Mouse (Mus musculus) adrenal gland, postnatal 36 days (tissue): ENCODE results near the gene Brd4. TPM values are rescaled to one million over a fixed set of nuclear protein-coding genes. Genes with fewer than 3 reads are reported as not detected.

Experiments used
- DNase-seq, 2 experiments: peaks; one replicate each; pipeline ENCODE4 v3.0.0; 2021; ENCODE audit warnings: mixed read lengths in 1 of 2
- total RNA-seq, 2 experiments: library from RNA; stranded (reverse); gene quantifications; 2 replicates each; pipeline ENCODE4 v1.2.3; 2021

The Brd4 gene
- total RNA-seq, 2 experiments from 2014 or later: 90.3 to 112 TPM

- DNase-seq: no peak
These were observed 114.8 kb downstream of the Brd4 start for GRCm38 (mm10) chr17:32169518-32170225.

- peak; percentile 45 to 73 for DNase-seq
These were observed 117.8 kb downstream of the Brd4 start, which contains the start of gene Notch3 for GRCm38 (mm10) chr17:32166687-32167086. TSS of gene Notch3 (minus strand) at chr17:32166852.

- peak; percentile 30 to 47 for DNase-seq
These were observed 118.5 kb downstream of the Brd4 start for GRCm38 (mm10) chr17:32165803-32166595.

- no peak for DNase-seq
These were observed 119.2 kb downstream of the Brd4 start for GRCm38 (mm10) chr17:32165266-32165802.

DNA sequence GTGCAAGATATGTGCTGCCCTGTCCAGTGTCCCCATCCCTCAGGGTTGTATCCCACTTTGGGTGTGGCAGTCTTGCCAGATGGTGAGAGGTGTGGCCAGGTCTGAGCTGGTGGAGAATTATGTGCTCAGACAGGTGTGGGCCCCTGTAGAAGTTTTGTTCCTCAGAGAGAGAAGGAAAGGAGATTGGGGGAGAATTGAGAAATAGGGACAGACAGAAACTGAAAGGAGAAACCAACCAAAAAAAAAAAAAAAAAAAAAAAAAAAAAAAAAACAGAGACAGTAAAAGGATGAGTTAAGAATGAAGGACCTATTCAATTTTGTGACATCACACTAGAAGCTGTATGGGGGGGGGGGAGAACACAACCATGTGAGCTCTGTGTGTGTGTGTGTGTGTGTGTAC lies 119.7 kb downstream of the Brd4 start:
- DNase-seq: no peak

- DNase-seq: no peak
These were observed 120.4 kb downstream of the Brd4 start for GRCm38 (mm10) chr17:32163910-32164650.

DNA sequence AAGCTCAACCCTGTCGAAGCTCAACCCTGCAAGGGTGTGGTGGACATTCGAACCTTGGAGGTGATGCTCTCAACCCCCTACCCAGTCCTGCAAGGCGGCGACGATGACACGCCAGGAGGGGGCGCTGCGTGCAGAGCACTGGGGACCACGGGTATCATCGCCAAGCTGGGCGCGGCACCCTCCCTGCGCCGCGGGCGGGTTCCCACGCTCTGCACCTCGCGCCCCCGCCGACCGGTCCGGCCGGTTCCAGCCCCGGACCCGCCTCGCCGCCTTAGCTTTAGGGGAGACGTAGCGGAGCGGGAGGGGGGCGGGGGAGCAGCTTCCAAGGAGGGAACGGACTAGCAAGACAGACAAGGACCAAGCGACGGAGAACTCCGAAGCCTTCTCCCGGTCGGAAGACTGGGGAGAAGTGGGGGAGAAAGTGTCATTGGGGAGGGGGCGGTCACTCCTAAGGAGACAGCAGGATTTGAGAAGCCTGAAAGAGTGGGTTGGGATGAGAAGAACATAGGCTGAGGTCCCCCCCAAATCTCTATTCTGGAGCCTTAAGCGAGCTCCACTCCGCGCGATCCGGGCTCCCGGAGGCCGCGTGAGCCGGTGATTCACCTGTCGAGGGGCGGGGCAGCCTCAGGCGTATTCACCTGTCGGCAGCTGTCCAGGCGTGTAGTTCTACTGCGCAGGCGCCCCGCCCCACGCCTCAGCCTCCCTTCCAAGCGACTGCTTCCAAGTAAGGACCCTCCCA lies 122.2 kb downstream of the Brd4 start:
- DNase-seq: peak; percentile 63 to 77

DNA sequence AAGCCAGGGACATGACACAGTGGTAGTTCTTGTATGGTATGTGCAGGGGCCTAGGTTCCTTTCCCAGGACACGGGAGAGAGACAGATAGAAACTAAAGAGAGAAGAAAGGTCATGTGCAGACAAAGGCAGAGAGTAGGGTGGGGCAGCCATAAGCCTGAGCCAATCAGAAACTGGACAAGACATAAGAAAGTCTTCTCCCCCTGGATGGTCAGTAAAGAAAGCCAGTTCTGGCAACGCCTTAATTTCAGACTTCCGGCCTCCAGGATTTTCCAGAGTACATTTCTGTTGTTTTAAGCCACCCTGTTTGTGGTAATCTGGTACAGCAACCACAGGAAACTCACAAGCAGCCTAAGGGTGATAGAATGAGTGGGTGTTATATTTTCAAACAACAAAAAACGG lies 123.6 kb downstream of the Brd4 start:
- no peak for DNase-seq

DNA sequence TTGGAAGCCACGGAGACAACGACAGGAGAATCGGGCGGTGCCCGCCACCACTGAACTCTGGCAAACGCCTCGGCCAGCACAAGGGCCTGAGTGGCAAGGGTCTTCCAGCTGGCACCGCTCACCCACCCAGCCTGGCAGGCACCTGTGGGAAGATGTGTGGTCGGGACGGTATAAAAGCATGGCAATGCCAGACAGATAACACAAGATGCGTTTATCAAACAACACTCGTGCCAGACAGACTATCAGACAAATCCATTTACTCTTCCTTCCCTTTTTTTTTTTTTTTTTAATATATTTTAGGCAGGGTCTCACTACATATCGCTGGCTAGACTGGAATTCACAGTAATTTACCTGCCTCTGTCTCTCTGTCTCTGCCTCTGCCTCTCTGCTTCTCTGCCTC lies 125.7 kb downstream of the Brd4 start:
- DNase-seq: no peak

DNA sequence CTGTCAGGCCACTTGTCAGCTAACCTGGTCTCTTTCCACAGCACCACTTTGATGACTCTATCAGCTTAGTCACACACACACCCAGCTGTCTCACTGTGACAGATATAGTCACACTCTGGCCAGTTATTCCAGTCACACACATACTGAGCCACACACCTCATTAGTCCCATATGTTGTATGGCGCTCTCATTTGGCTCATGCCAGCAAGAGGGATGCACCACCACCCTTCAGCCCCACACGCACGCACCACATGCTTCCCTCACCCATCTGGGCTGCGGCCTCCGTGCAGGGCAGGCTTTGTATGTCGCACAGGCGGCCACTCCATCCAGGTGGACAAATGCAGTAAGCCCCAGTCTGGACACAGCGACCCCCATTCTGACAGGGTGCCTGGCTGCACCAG lies 137.8 kb downstream of the Brd4 start:
- DNase-seq: no peak

Other genes with a start within 250 kb of the Brd4 start
- 10 to 100 TPM; 21.7 to 30.4 TPM for gene Rrp1b, start 248.6 kb downstream of the Brd4 start, total RNA-seq
- 1 to 10 TPM in 1 of 2 experiments, under 1 TPM in 1; 0.46 to 1.3 TPM for gene Hsf2bp, start 248.4 kb downstream of the Brd4 start, total RNA-seq
- gene Notch3, start 117.9 kb downstream of the Brd4 start, total RNA-seq: 10 to 100 TPM in 1 of 2 experiments, 1 to 10 TPM in 1; 8.1 to 13.0 TPM
- gene Ephx3, start 95.2 kb downstream of the Brd4 start, total RNA-seq: under 1 TPM in 1 of 2 experiments, not detected in 1; 0.33 TPM
- gene Akap8, start 36.5 kb upstream of the Brd4 start, total RNA-seq: 10 to 100 TPM; 55.1 to 77.5 TPM
- gene Akap8l, start 65.9 kb upstream of the Brd4 start, total RNA-seq: 100 to 1,000 TPM in 1 of 2 experiments, 10 to 100 TPM in 1; 81.2 to 102 TPM
- 10 to 100 TPM; 48.5 to 49.9 TPM for gene Wiz, start 104.7 kb upstream of the Brd4 start, total RNA-seq
- gene Rasal3, start 118.9 kb upstream of the Brd4 start, total RNA-seq: 1 to 10 TPM; 1.2 to 1.8 TPM
- under 1 TPM in 1 of 2 experiments, not detected in 1; 0.16 TPM for gene Pglyrp2, start 139.4 kb upstream of the Brd4 start, total RNA-seq
- gene Cyp4f39, start 168.0 kb upstream of the Brd4 start, total RNA-seq: not detected
- gene Cyp4f17, start 221.3 kb upstream of the Brd4 start, total RNA-seq: 1 to 10 TPM; 6.9 to 8.8 TPM